Mouse (Mus musculus) ES-E14 (cell line): Measurements from ENCODE around the gene Fstl3.

Experiments used
- CHD2 ChIP-seq: IDR thresholded peaks from 2 replicates; pipeline ENCODE4 v1.6.1; 2014; ENCODE audit warnings: mild to moderate bottlenecking, low read depth, low read length, inconsistent platforms
- MAFK ChIP-seq: IDR thresholded peaks from 2 replicates; pipeline ENCODE4 v1.6.1; 2014; ENCODE audit warnings: mild to moderate bottlenecking, low read depth, low read length, inconsistent platforms; ENCODE audit not compliant: insufficient read depth
- ZC3H11A ChIP-seq: IDR thresholded peaks from 2 replicates; pipeline ENCODE4 v1.6.1; 2012; ENCODE audit warnings: low read depth, mild to moderate bottlenecking, inconsistent platforms, low read length, borderline replicate concordance
- ZNF384 ChIP-seq: IDR thresholded peaks from 2 replicates; pipeline ENCODE4 v1.6.1; 2012; ENCODE audit warnings: low read depth, low read length, inconsistent platforms

GRCm38 (mm10) chr10:79820277-79820676 lies 43.2 kb downstream of the Fstl3 start:
- TF ChIP-seq CHD2 (no peak), MAFK (no peak), ZNF384 (no peak), ZC3H11A (no peak)
